Mouse (Mus musculus) retina, postnatal 1 day (tissue): ENCODE data around the gene Pkm.

Source experiments
- DNase-seq: peaks from one replicate; pipeline ENCODE4 v3.0.0-alpha.2; 2012

The Pkm gene

GRCm38 (mm10) chr9:59655958-59656634 lies at the start of gene Pkm:
Gene Pkm (plus strand): TSS chr9:59656368.
- DNase-seq: peak; percentile 100

DNA sequence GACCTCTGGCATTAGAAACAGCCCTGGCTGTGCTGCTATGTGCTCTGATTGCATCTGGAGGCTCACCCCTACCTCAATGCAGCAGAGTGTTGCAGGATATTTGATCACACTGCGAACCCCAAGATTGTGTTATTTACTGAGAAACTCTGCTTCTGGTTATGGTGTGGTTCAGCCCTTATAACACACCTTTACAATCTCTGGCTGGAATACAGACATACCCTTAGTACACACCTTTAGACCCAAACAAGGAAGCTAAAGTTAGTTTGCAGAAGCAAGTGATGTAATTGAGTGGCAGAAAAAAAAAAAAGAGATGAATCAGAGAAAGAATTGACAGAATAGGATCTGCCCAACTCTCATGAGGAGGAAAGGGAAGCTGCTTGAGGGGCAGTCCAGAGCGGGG lies 45.2 kb upstream of the Pkm start:
- DNase-seq: no peak

- DNase-seq: no peak
Observed at GRCm38 (mm10) chr9:59615797-59616196, 40.4 kb upstream of the Pkm start.

GRCm38 (mm10) chr9:59616622-59617306 lies 39.4 kb upstream of the Pkm start, which contains the start of gene Parp6:
Gene Parp6 (plus strand): TSS chr9:59617284.
- peak; percentile 99 for DNase-seq

DNA sequence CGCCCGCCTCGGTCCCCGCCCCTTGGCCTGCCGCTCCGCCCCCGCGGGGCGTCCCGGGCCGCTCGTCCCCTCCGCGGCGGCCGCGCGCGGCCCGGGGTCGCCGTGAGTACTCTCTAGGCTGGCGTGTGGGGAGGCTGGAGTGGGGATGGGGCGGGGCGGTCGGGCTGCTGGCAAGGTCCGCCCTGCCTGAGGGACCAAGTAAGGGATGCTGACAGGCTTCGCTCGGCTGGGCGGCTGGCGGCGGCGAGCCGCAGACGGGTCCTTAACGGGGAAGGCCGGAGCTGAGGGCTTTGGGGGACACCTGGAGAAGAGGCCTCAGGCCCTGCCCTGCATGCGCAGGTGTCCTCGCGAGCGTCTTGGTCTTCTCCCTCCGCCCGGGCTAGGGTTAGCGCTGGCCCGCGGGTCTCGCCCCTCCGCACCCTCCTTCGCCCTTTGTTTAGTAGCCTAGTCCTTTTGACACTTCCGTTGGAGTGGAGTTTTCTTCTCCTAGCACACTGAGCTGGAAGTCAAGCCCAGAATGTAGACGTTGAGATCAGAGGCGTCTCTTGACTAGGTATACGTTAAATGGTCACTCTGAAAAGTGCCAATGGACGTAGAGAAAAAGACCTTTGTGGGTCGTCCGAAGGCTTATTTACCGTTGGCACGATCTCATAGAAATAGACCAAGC lies 38.7 kb upstream of the Pkm start:
- no peak for DNase-seq

DNA sequence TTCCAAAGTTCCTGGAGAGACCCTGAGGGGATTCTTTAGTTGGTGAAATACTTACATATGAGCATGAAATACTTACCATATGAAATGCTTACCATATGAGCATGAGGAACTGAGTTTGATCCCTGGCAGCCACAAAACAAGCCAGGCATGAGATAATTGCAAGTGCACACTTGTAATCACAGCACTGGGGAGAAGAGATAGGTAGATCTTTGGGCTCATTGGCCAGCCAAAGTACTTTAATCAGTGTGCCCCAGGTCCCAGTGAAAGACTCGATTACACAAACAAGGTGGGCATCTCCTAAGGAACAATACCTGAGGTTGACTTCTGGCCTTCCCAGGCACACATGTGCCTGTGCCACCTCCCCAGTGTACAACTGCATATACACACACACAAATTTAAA lies 17.8 kb upstream of the Pkm start:
- no peak for DNase-seq

DNA sequence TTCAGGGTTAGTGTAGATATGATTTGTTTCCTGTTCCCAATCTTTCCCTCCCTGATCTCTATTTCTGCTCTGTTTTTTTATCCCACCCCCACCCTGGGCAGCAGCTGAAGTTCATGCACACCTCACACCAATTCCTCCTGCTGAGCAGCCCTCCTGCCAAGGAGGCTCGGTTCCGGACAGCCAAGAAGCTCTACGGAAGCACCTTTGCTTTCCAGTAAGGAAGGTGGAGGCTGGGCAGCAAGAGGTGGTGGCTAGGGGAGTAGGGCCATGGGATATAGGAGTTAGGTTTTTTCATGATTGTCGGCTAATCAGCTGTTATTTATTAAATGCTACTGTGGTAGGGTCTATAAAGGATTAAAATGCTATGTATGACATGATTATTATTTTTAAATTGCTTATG lies 16.2 kb upstream of the Pkm start:
- DNase-seq: no peak

GRCm38 (mm10) chr9:59641320-59641719 lies 14.8 kb upstream of the Pkm start:
- DNase-seq: no peak

DNA sequence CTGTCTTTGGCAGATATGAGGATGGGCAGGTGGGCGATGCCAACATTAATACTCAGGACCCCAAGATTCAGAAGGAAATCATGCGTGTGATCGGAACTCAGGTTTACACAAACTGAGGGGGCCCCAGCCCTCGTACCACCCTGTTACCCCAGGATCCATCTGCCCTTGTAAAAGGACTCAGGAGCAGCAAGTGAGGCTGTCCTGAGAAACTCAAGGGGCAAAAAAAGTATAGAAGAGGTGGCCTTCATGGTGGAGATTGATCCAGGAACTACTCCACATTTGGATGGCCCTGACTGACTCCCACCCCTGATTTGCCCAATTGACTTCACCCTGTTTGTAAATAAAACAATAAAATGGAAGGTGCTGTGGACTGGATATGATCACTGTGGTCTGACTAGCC lies 6.3 kb upstream of the Pkm start:
- DNase-seq: no peak

GRCm38 (mm10) chr9:59653371-59653770 lies 2.8 kb upstream of the Pkm start:
- DNase-seq: no peak

DNA sequence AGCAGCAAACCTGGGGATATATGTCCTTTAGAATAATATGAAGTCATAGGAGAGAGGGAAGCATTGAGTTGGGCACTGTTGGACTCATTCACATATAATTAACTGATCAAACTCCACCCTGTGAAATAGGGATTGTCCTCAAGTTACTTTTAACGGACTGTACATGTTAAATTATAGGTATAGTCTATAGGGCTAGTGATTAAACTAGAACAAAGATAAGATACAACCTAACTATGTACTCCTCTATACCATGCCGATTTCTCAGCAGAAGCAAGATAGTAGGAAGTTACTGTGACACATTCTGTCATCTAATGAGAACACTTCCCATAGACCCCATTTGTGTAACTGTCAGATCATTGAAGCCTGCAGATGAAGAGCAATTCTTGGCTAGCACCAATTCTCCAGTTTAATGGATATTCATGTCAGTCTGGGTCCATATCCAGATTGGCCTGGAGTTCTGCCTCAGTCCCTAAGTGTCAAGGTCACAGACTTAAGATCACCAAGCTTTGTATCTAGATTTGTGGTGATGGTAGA lies 1.7 kb upstream of the Pkm start:
- DNase-seq: no peak

- peak; percentile 95 for DNase-seq
Observed at GRCm38 (mm10) chr9:59656635-59657617, 758 bp downstream of the Pkm start.

- DNase-seq: no peak
Observed at GRCm38 (mm10) chr9:59658146-59658545, 2.0 kb downstream of the Pkm start.

DNA sequence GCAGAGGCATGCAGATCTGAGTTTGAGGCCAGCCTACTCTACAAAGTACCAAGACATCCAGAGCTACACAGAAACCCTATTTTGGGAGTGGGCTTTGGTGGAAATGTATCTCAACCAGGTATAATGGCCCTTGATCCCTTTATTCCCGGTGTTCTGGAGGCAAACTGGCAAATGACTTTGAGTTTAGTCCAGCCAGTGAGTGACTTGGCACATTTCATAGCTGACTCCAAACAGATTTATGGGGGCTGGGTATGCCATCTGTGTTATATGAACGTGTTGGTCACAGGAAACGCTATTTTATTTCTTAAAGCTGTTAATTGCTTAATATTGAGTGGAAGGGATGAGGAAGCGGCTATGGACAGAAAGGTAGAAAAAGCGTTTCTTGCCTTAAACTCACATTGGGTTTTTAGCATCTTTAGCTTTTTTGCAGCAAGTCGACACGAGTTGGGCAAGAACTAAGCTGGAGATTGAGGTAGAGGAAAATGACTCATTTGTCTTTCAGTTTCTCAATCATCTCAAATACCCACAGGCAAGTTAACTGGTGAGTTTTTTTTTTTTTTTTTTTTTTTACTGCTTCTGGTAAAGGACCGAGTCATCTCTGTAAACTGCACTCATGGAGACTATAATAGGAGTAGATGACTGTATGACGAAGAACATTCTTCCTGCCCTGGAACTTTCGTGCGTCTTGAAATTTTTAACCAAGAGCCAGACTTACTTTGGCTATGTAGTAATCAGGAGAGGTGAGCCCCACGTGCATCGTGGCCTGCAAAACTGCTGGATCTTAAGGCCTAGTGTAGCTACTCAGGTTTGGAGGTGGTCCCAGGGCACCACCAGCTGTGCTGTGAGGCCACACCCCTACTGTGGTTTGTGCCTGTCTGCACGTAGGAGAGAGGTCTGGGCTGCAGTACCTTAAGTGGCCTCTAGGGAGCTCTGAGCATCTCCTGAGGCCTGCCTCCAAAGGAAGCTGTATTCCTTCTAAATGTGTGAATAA lies 3.2 kb downstream of the Pkm start:
- DNase-seq: peak; percentile 93

DNA sequence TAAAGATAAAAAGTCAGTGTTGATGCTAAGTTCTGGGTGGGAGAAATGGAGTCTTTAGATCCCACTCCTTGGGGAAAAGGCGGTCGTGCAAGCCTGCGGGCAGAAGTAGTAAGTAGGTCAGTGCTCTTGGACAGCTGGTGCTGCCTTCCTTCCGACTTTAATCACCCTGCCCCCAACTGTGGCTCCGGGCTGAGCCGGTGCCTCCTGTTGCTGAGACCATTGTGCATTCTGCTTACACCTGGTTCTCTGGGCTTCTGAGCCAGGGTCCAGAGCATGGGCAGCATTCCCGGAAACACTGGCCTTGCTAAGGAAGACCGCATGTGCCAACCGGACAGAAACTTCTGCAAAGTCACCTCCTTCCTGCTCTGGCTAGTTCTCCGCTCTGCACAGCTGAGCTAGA lies 4.3 kb downstream of the Pkm start:
- DNase-seq: peak; percentile 88

- DNase-seq: no peak
Observed at GRCm38 (mm10) chr9:59661298-59661975, 5.3 kb downstream of the Pkm start.

GRCm38 (mm10) chr9:59663226-59663625 lies 7.1 kb downstream of the Pkm start:
- DNase-seq: no peak

GRCm38 (mm10) chr9:59663957-59664356 lies 7.8 kb downstream of the Pkm start:
- DNase-seq: no peak

- DNase-seq: no peak
Observed at GRCm38 (mm10) chr9:59664664-59665256, 8.6 kb downstream of the Pkm start.

DNA sequence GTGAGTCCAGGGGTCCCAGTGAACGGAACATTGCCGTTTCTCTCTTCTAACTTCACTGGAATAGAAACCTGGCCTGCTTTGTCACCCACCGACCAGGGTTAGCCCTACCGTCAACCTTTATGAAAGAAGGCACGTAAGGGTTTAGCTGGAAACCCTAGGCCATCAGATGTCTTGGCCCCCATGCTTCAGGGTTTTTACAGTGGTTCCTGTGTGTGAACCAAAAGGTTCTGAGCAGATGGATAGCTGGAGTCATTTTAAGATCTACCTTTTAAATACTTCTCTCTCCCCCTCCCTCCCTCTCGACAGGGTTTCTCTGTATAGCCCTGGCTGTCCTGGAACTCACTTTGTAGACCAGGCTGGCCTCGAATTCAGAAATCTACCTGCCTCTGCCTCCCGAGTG lies 9.8 kb downstream of the Pkm start:
- no peak for DNase-seq
